Mouse (Mus musculus) liver, adult 2 months (tissue): ENCODE measurements around the gene Runx1. TPM values are rescaled to one million over a fixed set of nuclear protein-coding genes. Genes with fewer than 3 reads are reported as not detected.
A peak's percentile ranks its signal among the peaks of the same experiment; 100 is the strongest.

Experiments used
- DNase-seq: peaks from one replicate; pipeline ENCODE4 v3.0.0-alpha.2; 2011; ENCODE audit warnings: low read depth, low spot score; ENCODE audit errors: extremely low read depth
- H3K27ac ChIP-seq: fragments of 200-500 bp; replicated peaks from 2 replicates; pipeline ENCODE4 v1.5.1; 2012; ENCODE audit warnings: low read depth, mild to moderate bottlenecking, control low read depth, inconsistent platforms, low read length; ENCODE audit not compliant: insufficient read depth
- H3K27me3 ChIP-seq: fragments of 200-500 bp; 2 replicates; pipeline ENCODE4 v1.6.1; 2012; ENCODE audit warnings: mild to moderate bottlenecking, moderate library complexity, low read length, inconsistent platforms; ENCODE audit not compliant: control insufficient read depth, insufficient read depth
- H3K36me3 ChIP-seq: fragments of 200-500 bp; 2 replicates; pipeline ENCODE4 v1.6.1; 2012; ENCODE audit warnings: low read length, inconsistent platforms; ENCODE audit not compliant: control insufficient read depth, insufficient read depth
- H3K4me1 ChIP-seq: fragments of 200-500 bp; 2 replicates; pipeline ENCODE4 v1.6.1; 2011; ENCODE audit warnings: low read length; ENCODE audit not compliant: control insufficient read depth, insufficient read depth
- H3K4me3 ChIP-seq: fragments of 200-500 bp; 2 replicates; pipeline ENCODE4 v1.5.1; 2011; ENCODE audit warnings: low read depth, mild to moderate bottlenecking, control low read depth, low read length, moderate library complexity; ENCODE audit not compliant: insufficient read depth
- H3K79me2 ChIP-seq: fragments of 200-500 bp; 2 replicates; pipeline ENCODE4 v1.6.1; 2012; ENCODE audit warnings: inconsistent platforms, mild to moderate bottlenecking, low read length, moderate library complexity; ENCODE audit not compliant: control insufficient read depth, insufficient read depth
- H3K9ac ChIP-seq: fragments of 200-500 bp; 2 replicates; pipeline ENCODE4 v1.6.1; 2012; ENCODE audit warnings: low read depth, mild to moderate bottlenecking, control low read depth, inconsistent platforms, low read length
- CTCF ChIP-seq: fragments of 200-500 bp; IDR thresholded peaks from 2 replicates; pipeline ENCODE4 v1.5.1; 2011; ENCODE audit warnings: low read depth, low read length, control low read depth
- POLR2A ChIP-seq: fragments of 200-500 bp; IDR thresholded peaks from 2 replicates; pipeline ENCODE4 v1.6.1; 2011; ENCODE audit warnings: low read length, control low read depth; ENCODE audit not compliant: insufficient read depth; ENCODE audit errors: extremely low read depth
- WGBS: fragments of 180-500 bp; shearing (Covaris S2); methylation state at CpG from one replicate; pipeline ENCODE4 v1.1.7; 2018; 5-methylcytosine and 5-hydroxymethylcytosine counted together
- polyA plus RNA-seq: library from polyadenylated mRNA; depleted of rRNA; stranded (reverse); fragments of >200 nt; gene quantifications from 2 replicates; pipeline ENCODE4 v1.2.3, GENCODE M21; 2012; rRNA removed
- total RNA-seq: library from RNA; depleted of rRNA; stranded (reverse); fragments of >200 nt; gene quantifications from 2 replicates; pipeline ENCODE4 v1.2.3, GENCODE M21; 2014; rRNA removed

Gene Runx1
- total RNA-seq, result 0.74 and 0.94 TPM in 2 replicates
- polyA plus RNA-seq, result 0.20 and 0.55 TPM in 2 replicates

GRCm38 (mm10) chr16:92825908-92826650, at the start of gene Runx1:
TSS of gene Runx1 (minus strand) at chr16:92826149.
- Histone ChIP-seq H3K9ac (no peak within 1 kb of the TSS), H3K36me3 (no peaks in the 10 kb centered on the region), H3K27ac (peak within 1 kb of the TSS; percentile 5), H3K4me3 (peak within 1 kb of the TSS; percentile 40), H3K27me3 (no peaks in the 10 kb centered on the region), H3K79me2 (no peaks in the 10 kb centered on the region), H3K4me1 (no peaks in the 10 kb centered on the region)
- no peak for TF ChIP-seq POLR2A
- TF ChIP-seq CTCF, result no peak
- 79% methylated on average over 11 of the region's 11 CpGs for WGBS
- DNase-seq, result peak; percentile 40

- no peak overlapping the region for H3K27ac ChIP-seq
- H3K36me3 ChIP-seq, result no peaks in the 10 kb centered on the region
- TF ChIP-seq CTCF (no peak), POLR2A (no peak)
- H3K27me3 ChIP-seq, result no peaks in the 10 kb centered on the region; the same call in 1 of the 2 replicates
- DNase-seq, result peak; percentile 11
- no peak overlapping the region for H3K9ac ChIP-seq
- no peak overlapping the region for H3K4me3 ChIP-seq
- H3K79me2 ChIP-seq, result no peaks in the 10 kb centered on the region
- 77% methylated on average over 3 of the region's 3 CpGs for WGBS
- no peaks in the 10 kb centered on the region for H3K4me1 ChIP-seq
Observed at GRCm38 (mm10) chr16:92874015-92874414, 48.1 kb upstream of the Runx1 start.

GRCm38 (mm10) chr16:92871728-92872127, 45.8 kb upstream of the Runx1 start:
- no peak for DNase-seq
- TF ChIP-seq CTCF, result no peak
- TF ChIP-seq POLR2A, result no peak
- no peaks in the 10 kb centered on the region for H3K79me2 ChIP-seq
- H3K4me1 ChIP-seq, result no peaks in the 10 kb centered on the region
- H3K27ac ChIP-seq, result no peak overlapping the region
- no peak overlapping the region for H3K9ac ChIP-seq
- no peaks in the 10 kb centered on the region for H3K36me3 ChIP-seq
- 77% methylated on average over 11 of the region's 11 CpGs for WGBS
- no peaks in the 10 kb centered on the region; the same call in 1 of the 2 replicates for H3K27me3 ChIP-seq
- no peak overlapping the region for H3K4me3 ChIP-seq

- Histone ChIP-seq H3K36me3 (no peaks in the 10 kb centered on the region), H3K4me3 (no peak overlapping the region)
- no peak for TF ChIP-seq POLR2A
- TF ChIP-seq CTCF, result no peak
Observed at GRCm38 (mm10) chr16:92868550-92868949, 42.6 kb upstream of the Runx1 start.

GRCm38 (mm10) chr16:92867261-92867935, 41.4 kb upstream of the Runx1 start:
- Histone ChIP-seq H3K27ac (0 out of 2 replicates have a peak overlapping the region, but pooled peaks have one; percentile 19), H3K27me3 (no peaks in the 10 kb centered on the region), H3K9ac (no peak overlapping the region), H3K4me3 (no peak overlapping the region), H3K36me3 (no peaks in the 10 kb centered on the region), H3K79me2 (no peaks in the 10 kb centered on the region), H3K4me1 (no peaks in the 10 kb centered on the region)
- peak; percentile 50 for DNase-seq
- 59% methylated on average over 9 of the region's 9 CpGs for WGBS
- no peak for TF ChIP-seq CTCF
- TF ChIP-seq POLR2A, result no peak

More at GRCm38 (mm10) chr16:92868550-92868949, 42.6 kb upstream of the Runx1 start:
- H3K9ac ChIP-seq, result no peak overlapping the region
- WGBS, result 70% methylated on average over 4 of the region's 4 CpGs
- H3K27me3 ChIP-seq, result no peaks in the 10 kb centered on the region; the same call in 1 of the 2 replicates
- H3K4me1 ChIP-seq, result no peaks in the 10 kb centered on the region
- DNase-seq, result no peak
- H3K79me2 ChIP-seq, result no peaks in the 10 kb centered on the region
- H3K27ac ChIP-seq, result no peak overlapping the region

- Histone ChIP-seq H3K79me2 (no peaks in the 10 kb centered on the region), H3K36me3 (no peaks in the 10 kb centered on the region), H3K4me1 (no peaks in the 10 kb centered on the region), H3K27me3 (no peaks in the 10 kb centered on the region), H3K9ac (no peak overlapping the region), H3K27ac (no peak overlapping the region), H3K4me3 (no peak overlapping the region)
- TF ChIP-seq CTCF (no peak), POLR2A (no peak)
- WGBS, result 89% methylated on average over 3 of the region's 3 CpGs
- peak; percentile 15 for DNase-seq
Observed at GRCm38 (mm10) chr16:92865314-92865713, 39.4 kb upstream of the Runx1 start.
